Mouse (Mus musculus): ENCODE data around the gene Chrm3. TPM values are rescaled to one million over a fixed set of nuclear protein-coding genes. Genes with fewer than 3 reads are reported as not detected.

The Chrm3 gene
- polyA plus RNA-seq, 1 experiment from 2014 or later: 6.9 TPM

GRCm38 (mm10) chr13:10212112-10212511, 148.5 kb downstream of the Chrm3 start:
- Histone ChIP-seq H3K9ac (replicated peaks; ENCODE audit: low read depth, low read length) (no peak overlapping the region), H3K4me3 (ENCODE audit: low read depth, low read length) (no peak overlapping the region), H3K27ac (ENCODE audit: low read length) (no peak overlapping the region), H3K4me2 (replicated peaks; ENCODE audit: low read depth, low read length) (no peak overlapping the region), H3K4me1 (ENCODE audit: control insufficient read depth, insufficient read depth, low read length) (no peaks in the 10 kb centered on the region), H3K9me3 (ENCODE audit: control insufficient read depth, low read depth, low read length) (no peaks in the 10 kb centered on the region), H3K27me3 (ENCODE audit: control insufficient read depth, insufficient read depth, low read length) (no peaks in the 10 kb centered on the region), H3K36me3 (ENCODE audit: control insufficient read depth, insufficient read depth, low read length) (no peaks in the 10 kb centered on the region)
- 70% methylated on average over 2 of the region's 2 CpGs for WGBS
- no peak for ATAC-seq (ENCODE audit: insufficient number of reproducible peaks, insufficient read depth, low FRiP score, low read depth)

GRCm38 (mm10) chr13:10210522-10211244, 150.0 kb downstream of the Chrm3 start:
- ATAC-seq (ENCODE audit: insufficient number of reproducible peaks, insufficient read depth, low FRiP score, low read depth): no peak
- 38% methylated on average over 1 of the region's 1 CpGs for WGBS
- H3K9ac ChIP-seq (replicated peaks; ENCODE audit: low read depth, low read length): no peak overlapping the region
- no peak overlapping the region for H3K4me3 ChIP-seq (ENCODE audit: low read depth, low read length)
- no peaks in the 10 kb centered on the region for H3K27me3 ChIP-seq (ENCODE audit: control insufficient read depth, insufficient read depth, low read length)
- H3K36me3 ChIP-seq (ENCODE audit: control insufficient read depth, insufficient read depth, low read length): no peaks in the 10 kb centered on the region
- H3K27ac ChIP-seq (ENCODE audit: low read length): no peak overlapping the region
- H3K9me3 ChIP-seq (ENCODE audit: control insufficient read depth, low read depth, low read length): no peaks in the 10 kb centered on the region
- no peaks in the 10 kb centered on the region for H3K4me1 ChIP-seq (ENCODE audit: control insufficient read depth, insufficient read depth, low read length)
- H3K4me2 ChIP-seq (replicated peaks; ENCODE audit: low read depth, low read length): no peak overlapping the region

- H3K9ac ChIP-seq (replicated peaks; ENCODE audit: low read depth, low read length): no peak overlapping the region
Measured at GRCm38 (mm10) chr13:10199206-10199956, 161.3 kb downstream of the Chrm3 start.

GRCm38 (mm10) chr13:10189829-10190228, 170.8 kb downstream of the Chrm3 start:
- WGBS: 43% methylated on average over 2 of the region's 2 CpGs
- no peak for ATAC-seq (ENCODE audit: insufficient number of reproducible peaks, insufficient read depth, low FRiP score, low read depth)
- H3K4me3 ChIP-seq (ENCODE audit: low read depth, low read length): no peak overlapping the region
- H3K36me3 ChIP-seq (ENCODE audit: control insufficient read depth, insufficient read depth, low read length): no peaks in the 10 kb centered on the region
- H3K27me3 ChIP-seq (ENCODE audit: control insufficient read depth, insufficient read depth, low read length): no peaks in the 10 kb centered on the region
- no peak overlapping the region for H3K9ac ChIP-seq (replicated peaks; ENCODE audit: low read depth, low read length)
- H3K27ac ChIP-seq (ENCODE audit: low read length): no peak overlapping the region
- 0 out of 2 replicates have a peak, but pooled peaks cover 4% of the 10 kb centered on the region for H3K4me1 ChIP-seq (ENCODE audit: control insufficient read depth, insufficient read depth, low read length)
- H3K9me3 ChIP-seq (ENCODE audit: control insufficient read depth, low read depth, low read length): no peaks in the 10 kb centered on the region
- no peak overlapping the region for H3K4me2 ChIP-seq (replicated peaks; ENCODE audit: low read depth, low read length)

More at GRCm38 (mm10) chr13:10199206-10199956, 161.3 kb downstream of the Chrm3 start:
- Histone ChIP-seq H3K27me3 (ENCODE audit: control insufficient read depth, insufficient read depth, low read length) (no peaks in the 10 kb centered on the region), H3K36me3 (ENCODE audit: control insufficient read depth, insufficient read depth, low read length) (no peaks in the 10 kb centered on the region), H3K4me1 (ENCODE audit: control insufficient read depth, insufficient read depth, low read length) (no peaks in the 10 kb centered on the region), H3K9me3 (ENCODE audit: control insufficient read depth, low read depth, low read length) (no peaks in the 10 kb centered on the region), H3K27ac (ENCODE audit: low read length) (no peak overlapping the region), H3K4me2 (replicated peaks; ENCODE audit: low read depth, low read length) (no peak overlapping the region), H3K4me3 (ENCODE audit: low read depth, low read length) (no peak overlapping the region)
- 69% methylated on average over 6 of the region's 6 CpGs for WGBS
- ATAC-seq (ENCODE audit: insufficient number of reproducible peaks, insufficient read depth, low FRiP score, low read depth): no peak

- no peaks in the 10 kb centered on the region for H3K27me3 ChIP-seq (ENCODE audit: control insufficient read depth, insufficient read depth, low read length)
- no peaks in the 10 kb centered on the region for H3K36me3 ChIP-seq (ENCODE audit: control insufficient read depth, insufficient read depth, low read length)
- WGBS: 53% methylated on average over 3 of the region's 3 CpGs
- no peak for ATAC-seq (ENCODE audit: insufficient number of reproducible peaks, insufficient read depth, low FRiP score, low read depth)
- H3K27ac ChIP-seq (ENCODE audit: low read length): no peak overlapping the region
- H3K9ac ChIP-seq (replicated peaks; ENCODE audit: low read depth, low read length): no peak overlapping the region
- H3K4me2 ChIP-seq (replicated peaks; ENCODE audit: low read depth, low read length): no peak overlapping the region
- 0 out of 2 replicates have a peak, but pooled peaks cover 4% of the 10 kb centered on the region for H3K4me1 ChIP-seq (ENCODE audit: control insufficient read depth, insufficient read depth, low read length)
- H3K4me3 ChIP-seq (ENCODE audit: low read depth, low read length): no peak overlapping the region
- H3K9me3 ChIP-seq (ENCODE audit: control insufficient read depth, low read depth, low read length): no peaks in the 10 kb centered on the region
Measured at GRCm38 (mm10) chr13:10187926-10188325, 172.7 kb downstream of the Chrm3 start.

GRCm38 (mm10) chr13:10183837-10184236, 176.8 kb downstream of the Chrm3 start:
- WGBS: 76% methylated on average over 4 of the region's 4 CpGs
- Histone ChIP-seq H3K4me3 (ENCODE audit: low read depth, low read length) (no peak overlapping the region), H3K36me3 (ENCODE audit: control insufficient read depth, insufficient read depth, low read length) (no peaks in the 10 kb centered on the region), H3K4me2 (replicated peaks; ENCODE audit: low read depth, low read length) (no peak overlapping the region), H3K9me3 (ENCODE audit: control insufficient read depth, low read depth, low read length) (no peaks in the 10 kb centered on the region), H3K4me1 (ENCODE audit: control insufficient read depth, insufficient read depth, low read length) (0 out of 2 replicates have a peak, but pooled peaks cover 4% of the 10 kb centered on the region), H3K9ac (replicated peaks; ENCODE audit: low read depth, low read length) (no peak overlapping the region), H3K27me3 (ENCODE audit: control insufficient read depth, insufficient read depth, low read length) (no peaks in the 10 kb centered on the region), H3K27ac (ENCODE audit: low read length) (no peak overlapping the region)
- no peak for ATAC-seq (ENCODE audit: insufficient number of reproducible peaks, insufficient read depth, low FRiP score, low read depth)

GRCm38 (mm10) chr13:10182756-10183155, 177.9 kb downstream of the Chrm3 start:
- Histone ChIP-seq H3K27ac (ENCODE audit: low read length) (no peak overlapping the region), H3K9ac (replicated peaks; ENCODE audit: low read depth, low read length) (no peak overlapping the region), H3K4me2 (replicated peaks; ENCODE audit: low read depth, low read length) (no peak overlapping the region), H3K4me3 (ENCODE audit: low read depth, low read length) (no peak overlapping the region), H3K27me3 (ENCODE audit: control insufficient read depth, insufficient read depth, low read length) (no peaks in the 10 kb centered on the region), H3K36me3 (ENCODE audit: control insufficient read depth, insufficient read depth, low read length) (no peaks in the 10 kb centered on the region), H3K9me3 (ENCODE audit: control insufficient read depth, low read depth, low read length) (no peaks in the 10 kb centered on the region), H3K4me1 (ENCODE audit: control insufficient read depth, insufficient read depth, low read length) (0 out of 2 replicates have a peak, but pooled peaks cover 4% of the 10 kb centered on the region)
- 65% methylated on average over 2 of the region's 2 CpGs for WGBS
- no peak for ATAC-seq (ENCODE audit: insufficient number of reproducible peaks, insufficient read depth, low FRiP score, low read depth)

GRCm38 (mm10) chr13:10170529-10170928, 190.1 kb downstream of the Chrm3 start:
- no peaks in the 10 kb centered on the region for H3K27me3 ChIP-seq (ENCODE audit: control insufficient read depth, insufficient read depth, low read length)
- H3K4me1 ChIP-seq (ENCODE audit: control insufficient read depth, insufficient read depth, low read length): no peaks in the 10 kb centered on the region
- H3K4me2 ChIP-seq (replicated peaks; ENCODE audit: low read depth, low read length): no peak overlapping the region
- H3K27ac ChIP-seq (ENCODE audit: low read length): no peak overlapping the region
- H3K4me3 ChIP-seq (ENCODE audit: low read depth, low read length): no peak overlapping the region
- 87% methylated on average over 2 of the region's 2 CpGs for WGBS
- no peaks in the 10 kb centered on the region for H3K36me3 ChIP-seq (ENCODE audit: control insufficient read depth, insufficient read depth, low read length)
- ATAC-seq (ENCODE audit: insufficient number of reproducible peaks, insufficient read depth, low FRiP score, low read depth): no peak
- H3K9ac ChIP-seq (replicated peaks; ENCODE audit: low read depth, low read length): no peak overlapping the region
- no peaks in the 10 kb centered on the region for H3K9me3 ChIP-seq (ENCODE audit: control insufficient read depth, low read depth, low read length)
